Mouse (Mus musculus): ENCODE measurements around the gene Tspan5. TPM values are rescaled to one million over a fixed set of nuclear protein-coding genes. Genes with fewer than 3 reads are reported as not detected.

Tspan5 gene
- total RNA-seq, 1 experiment = 12.7 TPM

DNA sequence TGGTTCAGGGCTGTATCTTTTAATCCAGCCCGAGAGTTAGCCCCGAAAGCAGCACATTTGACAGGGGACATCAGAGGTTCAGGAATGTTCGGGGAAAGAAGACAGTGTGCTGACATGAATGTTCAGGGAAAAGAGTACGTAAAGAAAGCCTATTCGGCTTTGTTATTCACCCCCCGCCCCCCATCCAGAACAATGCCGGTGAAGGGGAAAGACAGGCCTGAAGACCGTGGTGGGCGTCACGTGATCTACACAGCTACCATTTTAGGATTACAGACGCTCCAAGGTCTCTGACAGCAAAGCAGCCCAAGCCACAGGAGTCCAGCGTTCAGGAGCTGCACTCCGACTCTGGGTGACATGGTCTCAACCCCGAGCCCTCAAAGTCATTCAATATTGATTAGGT lies 36.1 kb upstream of the Tspan5 start:
- in situ Hi-C loops (cut with MboI; ENCODE audit: low sequenced_read_pairs in 2 of 2, unreplicated experiment in 2 of 2) = no loop called here
- peak; percentile 44 for DNase-seq (ENCODE audit: low read depth, low spot score)
- H3K4me3 ChIP-seq (ENCODE audit: insufficient read depth in 1 of 2, low read depth in 1 of 2, low read length in 2 of 2, poor library complexity in 1 of 2, severe bottlenecking in 1 of 2) = no peak overlapping the region

DNA sequence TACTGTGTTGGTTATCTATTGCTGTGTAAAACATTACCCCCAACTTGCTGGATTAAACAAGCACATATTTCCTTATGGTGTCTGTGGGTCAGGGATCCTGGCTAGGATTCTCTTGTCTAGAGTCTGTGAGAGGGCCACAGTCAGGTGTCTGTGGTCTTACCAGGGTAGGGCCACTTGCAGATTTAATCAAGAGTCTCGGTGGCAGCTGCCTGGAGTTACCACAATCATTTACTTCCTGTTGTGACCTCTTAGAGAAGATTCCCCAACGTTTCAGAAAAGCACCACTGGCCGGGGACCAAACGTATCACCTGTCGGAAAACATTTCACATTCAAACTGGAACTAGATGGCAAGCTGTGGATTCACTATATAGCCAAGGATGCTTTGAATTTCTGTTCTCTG lies 32.8 kb upstream of the Tspan5 start:
- H3K4me3 ChIP-seq (ENCODE audit: insufficient read depth in 1 of 2, low read depth in 1 of 2, low read length in 2 of 2, poor library complexity in 1 of 2, severe bottlenecking in 1 of 2) = no peak overlapping the region
- H3K27ac ChIP-seq (ENCODE audit: insufficient read depth, low read depth, low read length, poor library complexity, severe bottlenecking) = no peak overlapping the region
- H3K4me1 ChIP-seq (ENCODE audit: control insufficient read depth in 2 of 2, insufficient read depth in 2 of 2, low read length in 2 of 2, poor library complexity in 1 of 2) = peaks cover 0 to 7% of the 10 kb centered on the region in 2 experiments; a peak in 2 of 4 replicates
- H3K9ac ChIP-seq (ENCODE audit: insufficient read depth, low read depth, low read length, poor library complexity, severe bottlenecking) = no peak overlapping the region
- DNase-seq (ENCODE audit: low read depth, low spot score) = no peak
- in situ Hi-C loops (cut with MboI; ENCODE audit: low sequenced_read_pairs in 2 of 2, unreplicated experiment in 2 of 2) = no loop called here
- no peaks in the 10 kb centered on the region for H3K9me3 ChIP-seq (ENCODE audit: control insufficient read depth, insufficient read depth, low read depth, low read length)
- no peak for TF ChIP-seq HCFC1 (IDR thresholded peaks at IDR 0.05; ENCODE audit: borderline replicate concordance, insufficient read depth, low read length)
- TF ChIP-seq MAFK (IDR thresholded peaks at IDR 0.05; ENCODE audit: insufficient read depth, low read depth, low read length) = no peak
- TF ChIP-seq CHD2 (IDR thresholded peaks at IDR 0.05; ENCODE audit: low read depth, low read length) = no peak
- TF ChIP-seq ZC3H11A (IDR thresholded peaks at IDR 0.05; ENCODE audit: borderline replicate concordance, low read depth, low read length) = no peak
- no peak for TF ChIP-seq ZNF384 (IDR thresholded peaks at IDR 0.05; ENCODE audit: low read depth, low read length)
- no peaks in the 10 kb centered on the region for H3K36me3 ChIP-seq (ENCODE audit: control insufficient read depth, insufficient read depth, low read length, poor library complexity, severe bottlenecking)

More for the DNA sequence above, 36.1 kb upstream of the Tspan5 start:
- Histone ChIP-seq H3K4me1 (ENCODE audit: control insufficient read depth in 2 of 2, insufficient read depth in 2 of 2, low read length in 2 of 2, poor library complexity in 1 of 2) (peaks cover 0 to 7% of the 10 kb centered on the region in 2 experiments; a peak in 2 of 4 replicates), H3K9ac (ENCODE audit: insufficient read depth, low read depth, low read length, poor library complexity, severe bottlenecking) (no peak overlapping the region), H3K36me3 (ENCODE audit: control insufficient read depth, insufficient read depth, low read length, poor library complexity, severe bottlenecking) (no peaks in the 10 kb centered on the region), H3K9me3 (ENCODE audit: control insufficient read depth, insufficient read depth, low read depth, low read length) (no peaks in the 10 kb centered on the region), H3K27ac (ENCODE audit: insufficient read depth, low read depth, low read length, poor library complexity, severe bottlenecking) (no peak overlapping the region)
- TF ChIP-seq ZC3H11A (IDR thresholded peaks at IDR 0.05; ENCODE audit: borderline replicate concordance, low read depth, low read length) = no peak
- no peak for TF ChIP-seq CHD2 (IDR thresholded peaks at IDR 0.05; ENCODE audit: low read depth, low read length)
- TF ChIP-seq HCFC1 (IDR thresholded peaks at IDR 0.05; ENCODE audit: borderline replicate concordance, insufficient read depth, low read length) = no peak
- no peak for TF ChIP-seq MAFK (IDR thresholded peaks at IDR 0.05; ENCODE audit: insufficient read depth, low read depth, low read length)
- TF ChIP-seq ZNF384 (IDR thresholded peaks at IDR 0.05; ENCODE audit: low read depth, low read length) = no peak

DNA sequence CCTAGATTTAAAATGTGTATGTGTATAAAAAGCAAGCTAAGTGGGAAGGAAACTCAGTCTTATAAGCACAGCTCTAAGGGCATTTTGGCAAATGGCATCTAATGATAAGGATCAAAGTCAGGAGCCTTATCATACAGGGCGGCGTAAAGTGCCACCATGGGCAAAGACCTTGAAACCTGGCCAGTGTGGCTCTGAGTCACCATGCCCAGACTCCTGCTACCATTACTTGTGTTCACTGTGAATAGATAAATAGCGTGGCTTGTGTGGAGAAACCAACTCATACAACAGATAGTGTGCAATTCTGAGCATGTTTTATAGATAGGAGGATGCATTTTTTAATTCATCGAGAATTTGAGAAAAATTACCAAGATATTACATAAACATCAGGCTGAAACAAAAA lies 30.0 kb upstream of the Tspan5 start:
- no peak overlapping the region for H3K27ac ChIP-seq (ENCODE audit: insufficient read depth, low read depth, low read length, poor library complexity, severe bottlenecking)
- in situ Hi-C loops (cut with MboI; ENCODE audit: low sequenced_read_pairs in 2 of 2, unreplicated experiment in 2 of 2) = no loop called here
- DNase-seq (ENCODE audit: low read depth, low spot score) = no peak
- no peaks in the 10 kb centered on the region for H3K9me3 ChIP-seq (ENCODE audit: control insufficient read depth, insufficient read depth, low read depth, low read length)
- no peaks in the 10 kb centered on the region for H3K4me1 ChIP-seq (ENCODE audit: control insufficient read depth in 2 of 2, insufficient read depth in 2 of 2, low read length in 2 of 2, poor library complexity in 1 of 2)
- no peak overlapping the region for H3K9ac ChIP-seq (ENCODE audit: insufficient read depth, low read depth, low read length, poor library complexity, severe bottlenecking)
- H3K36me3 ChIP-seq (ENCODE audit: control insufficient read depth, insufficient read depth, low read length, poor library complexity, severe bottlenecking) = no peaks in the 10 kb centered on the region
- H3K4me3 ChIP-seq (ENCODE audit: insufficient read depth in 1 of 2, low read depth in 1 of 2, low read length in 2 of 2, poor library complexity in 1 of 2, severe bottlenecking in 1 of 2) = no peak overlapping the region
- TF ChIP-seq ZC3H11A (IDR thresholded peaks at IDR 0.05; ENCODE audit: borderline replicate concordance, low read depth, low read length) (no peak), MAFK (IDR thresholded peaks at IDR 0.05; ENCODE audit: insufficient read depth, low read depth, low read length) (no peak), HCFC1 (IDR thresholded peaks at IDR 0.05; ENCODE audit: borderline replicate concordance, insufficient read depth, low read length) (no peak), CHD2 (IDR thresholded peaks at IDR 0.05; ENCODE audit: low read depth, low read length) (no peak), ZNF384 (IDR thresholded peaks at IDR 0.05; ENCODE audit: low read depth, low read length) (no peak)

DNA sequence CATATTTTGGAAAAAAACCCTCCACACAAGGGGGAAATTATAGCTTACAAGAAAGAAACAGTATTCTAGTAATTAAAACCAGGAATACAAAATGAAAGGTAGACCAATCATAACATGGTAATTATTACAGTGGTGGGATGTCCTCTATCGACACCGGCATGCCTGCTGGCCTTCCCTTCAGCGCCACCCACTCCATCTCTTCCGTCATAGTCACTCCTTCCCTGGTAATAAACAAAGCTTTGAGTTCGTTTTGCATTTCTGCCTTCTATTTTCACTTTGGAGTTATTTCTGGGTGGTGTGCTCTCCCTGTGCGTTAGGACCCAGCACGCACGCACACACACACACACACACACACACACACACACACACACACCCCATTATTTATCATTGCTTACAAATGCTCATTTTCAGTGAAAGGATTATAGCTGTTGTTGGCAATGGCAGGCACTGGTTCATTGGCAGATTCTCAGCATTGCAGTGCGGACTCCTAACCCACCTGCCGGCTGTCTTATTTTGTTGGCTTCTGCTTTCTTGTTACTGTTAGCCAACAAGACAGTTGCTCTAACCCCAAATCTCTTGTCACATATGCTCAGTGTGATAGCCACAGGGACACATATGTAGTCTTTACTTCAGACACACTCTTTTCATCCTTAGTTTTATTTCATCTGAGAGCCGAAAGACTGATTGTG lies 29.4 kb upstream of the Tspan5 start:
- Histone ChIP-seq H3K4me1 (ENCODE audit: control insufficient read depth in 2 of 2, insufficient read depth in 2 of 2, low read length in 2 of 2, poor library complexity in 1 of 2) (no peaks in the 10 kb centered on the region), H3K9me3 (ENCODE audit: control insufficient read depth, insufficient read depth, low read depth, low read length) (no peaks in the 10 kb centered on the region), H3K27ac (ENCODE audit: insufficient read depth, low read depth, low read length, poor library complexity, severe bottlenecking) (no peak overlapping the region), H3K4me3 (ENCODE audit: insufficient read depth in 1 of 2, low read depth in 1 of 2, low read length in 2 of 2, poor library complexity in 1 of 2, severe bottlenecking in 1 of 2) (no peak overlapping the region), H3K9ac (ENCODE audit: insufficient read depth, low read depth, low read length, poor library complexity, severe bottlenecking) (no peak overlapping the region), H3K36me3 (ENCODE audit: control insufficient read depth, insufficient read depth, low read length, poor library complexity, severe bottlenecking) (no peaks in the 10 kb centered on the region)
- in situ Hi-C loops (cut with MboI; ENCODE audit: low sequenced_read_pairs in 2 of 2, unreplicated experiment in 2 of 2) = no loop called here
- TF ChIP-seq ZNF384 (IDR thresholded peaks at IDR 0.05; ENCODE audit: low read depth, low read length) = no peak
- no peak for TF ChIP-seq HCFC1 (IDR thresholded peaks at IDR 0.05; ENCODE audit: borderline replicate concordance, insufficient read depth, low read length)
- no peak for TF ChIP-seq CHD2 (IDR thresholded peaks at IDR 0.05; ENCODE audit: low read depth, low read length)
- DNase-seq (ENCODE audit: low read depth, low spot score) = no peak
